Mouse (Mus musculus) kidney, postnatal 0 days (tissue): ENCODE measurements around the gene Rdh14. TPM values are rescaled to one million over a fixed set of nuclear protein-coding genes. Genes with fewer than 3 reads are reported as not detected.
A peak's percentile ranks its signal among the peaks of the same experiment; 100 is the strongest.

ENCODE experiments used
- ATAC-seq: fragments of 200-750 bp; cut with Nextera tagmentation; replicated peaks from 2 replicates; pipeline ENCODE4 v1.8.0; 2017; ENCODE audit warnings: low read depth, moderate number of reproducible peaks, moderate TSS enrichment, moderate library complexity; ENCODE audit not compliant: low FRiP score
- DNase-seq: peaks from one replicate; pipeline ENCODE4 v3.0.0-alpha.2; 2016; ENCODE audit warnings: low spot score
- H3K27ac ChIP-seq: fragments of 300-500 bp; sonication (generic); 2 replicates; pipeline ENCODE4 v1.5.1; 2014; ENCODE audit warnings: mild to moderate bottlenecking
- H3K27me3 ChIP-seq: fragments of 300-500 bp; sonication (generic); 2 replicates; pipeline ENCODE4 v1.6.1; 2014; ENCODE audit warnings: low read length, mixed read lengths; ENCODE audit not compliant: insufficient read depth
- H3K36me3 ChIP-seq: fragments of 300-500 bp; sonication (generic); 2 replicates; pipeline ENCODE4 v1.6.1; 2014; ENCODE audit warnings: low read length, mixed read lengths; ENCODE audit not compliant: insufficient read depth
- H3K4me1 ChIP-seq: fragments of 300-500 bp; sonication (generic); replicated peaks from 2 replicates; pipeline ENCODE4 v1.6.1; 2014; ENCODE audit warnings: antibody characterized with exemption, low read length, mixed read lengths; ENCODE audit not compliant: insufficient read depth
- H3K4me2 ChIP-seq: fragments of 300-500 bp; sonication (generic); 2 replicates; pipeline ENCODE4 v1.6.1; 2014; ENCODE audit warnings: mild to moderate bottlenecking, low read length, moderate library complexity, mixed read lengths
- H3K4me3 ChIP-seq: fragments of 300-500 bp; sonication (generic); replicated peaks from 2 replicates; pipeline ENCODE4 v1.5.1; 2014; ENCODE audit warnings: low read depth, low read length
- H3K9ac ChIP-seq: fragments of 300-500 bp; sonication (generic); 2 replicates; pipeline ENCODE4 v1.6.1; 2014; ENCODE audit warnings: low read depth, low read length
- H3K9me3 ChIP-seq: fragments of 300-500 bp; sonication (generic); replicated peaks from 2 replicates; pipeline ENCODE4 v1.6.1; 2016; ENCODE audit warnings: low read length, inconsistent platforms, mixed read lengths
- CTCF ChIP-seq: IDR thresholded peaks from 2 replicates; pipeline ENCODE4 v1.5.1; 2016; ENCODE audit warnings: antibody characterized with exemption, low read depth, mild to moderate bottlenecking, moderate library complexity
- WGBS: fragments of 180-500 bp; shearing (Covaris S2); extraction: QIAGEN DNeasy Blood & Tissue Kit; methylation state at CpG from one replicate; pipeline ENCODE4 v1.1.7; 2014; 5-methylcytosine and 5-hydroxymethylcytosine counted together
- polyA plus RNA-seq: library from polyadenylated mRNA; unstranded; fragments of >200 nt; fragmentation: Nextera tagmentation; extraction: Ambion mirVana; gene quantifications from 2 replicates; pipeline ENCODE4 v1.2.1, GENCODE M21; 2015

The Rdh14 gene
- polyA plus RNA-seq, 1 experiment from 2014 or later: 61.6 TPM

DNA sequence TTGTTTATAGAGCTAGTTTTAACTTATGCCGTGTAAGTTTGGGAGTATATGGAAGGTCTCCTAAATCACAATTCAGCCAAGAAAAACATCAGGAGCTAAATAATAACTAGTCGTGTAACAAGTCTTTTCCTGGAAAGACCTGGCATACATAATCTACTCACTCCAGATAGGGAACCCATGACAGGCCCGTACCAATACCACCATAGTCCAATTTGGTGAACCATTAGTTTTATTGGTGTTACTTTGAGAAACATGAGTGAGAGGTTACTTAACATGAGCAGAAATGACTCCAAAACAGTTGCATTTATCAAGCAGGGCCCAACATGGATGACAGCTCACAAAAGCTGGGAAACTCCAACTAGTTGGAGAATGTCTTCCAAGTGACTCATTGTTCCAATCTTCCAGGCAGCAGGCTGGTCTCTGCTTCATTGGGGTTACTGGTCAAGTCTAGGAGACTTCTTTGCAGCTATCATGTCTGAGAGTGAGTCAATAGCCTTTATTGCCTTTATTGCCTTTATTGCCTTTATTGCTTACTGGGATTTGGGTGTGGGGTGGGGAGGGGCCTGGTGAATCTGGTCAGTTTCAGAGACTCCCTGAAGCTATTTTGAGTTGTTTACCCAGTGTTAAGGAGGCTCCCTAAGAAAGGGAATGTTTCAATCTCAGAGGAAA lies 20.1 kb downstream of the Rdh14 start:
- no peaks in the 10 kb centered on the region for H3K9me3 ChIP-seq
- H3K4me2 ChIP-seq: no peak overlapping the region
- H3K4me1 ChIP-seq: no peaks in the 10 kb centered on the region
- TF ChIP-seq CTCF: no peak
- H3K36me3 ChIP-seq: no peaks in the 10 kb centered on the region
- H3K27ac ChIP-seq: no peak overlapping the region
- no peak for ATAC-seq
- no peaks in the 10 kb centered on the region for H3K27me3 ChIP-seq
- 69% methylated on average over 3 of the region's 3 CpGs for WGBS
- no peak overlapping the region for H3K4me3 ChIP-seq
- no peak for DNase-seq
- H3K9ac ChIP-seq: no peak overlapping the region

DNA sequence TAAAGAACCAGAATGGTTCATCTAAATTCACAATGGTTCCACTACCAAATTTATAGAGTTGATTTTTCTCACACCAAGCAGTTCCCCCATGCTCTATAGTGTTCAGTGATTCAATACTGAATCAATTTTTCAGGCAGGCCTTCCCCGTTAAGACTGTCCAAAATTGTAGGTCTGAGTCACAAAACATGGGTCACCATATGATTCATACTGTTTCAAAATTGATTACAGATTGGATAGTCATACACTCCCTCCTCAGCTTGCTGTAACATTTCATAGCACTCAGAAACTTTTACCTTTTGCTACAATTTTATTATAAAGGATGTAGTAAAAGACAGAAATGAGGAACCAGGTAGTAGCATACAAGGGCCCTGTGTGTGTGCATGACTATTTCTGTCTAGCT lies 20.9 kb downstream of the Rdh14 start:
- Histone ChIP-seq H3K4me1 (no peaks in the 10 kb centered on the region), H3K4me3 (no peak overlapping the region), H3K27ac (no peak overlapping the region), H3K9ac (no peak overlapping the region), H3K4me2 (no peak overlapping the region), H3K36me3 (no peaks in the 10 kb centered on the region), H3K9me3 (no peaks in the 10 kb centered on the region), H3K27me3 (no peaks in the 10 kb centered on the region)
- no peak for TF ChIP-seq CTCF
- DNase-seq (no peak), ATAC-seq (no peak)
- WGBS: 88% methylated on average over 1 of the region's 1 CpGs

DNA sequence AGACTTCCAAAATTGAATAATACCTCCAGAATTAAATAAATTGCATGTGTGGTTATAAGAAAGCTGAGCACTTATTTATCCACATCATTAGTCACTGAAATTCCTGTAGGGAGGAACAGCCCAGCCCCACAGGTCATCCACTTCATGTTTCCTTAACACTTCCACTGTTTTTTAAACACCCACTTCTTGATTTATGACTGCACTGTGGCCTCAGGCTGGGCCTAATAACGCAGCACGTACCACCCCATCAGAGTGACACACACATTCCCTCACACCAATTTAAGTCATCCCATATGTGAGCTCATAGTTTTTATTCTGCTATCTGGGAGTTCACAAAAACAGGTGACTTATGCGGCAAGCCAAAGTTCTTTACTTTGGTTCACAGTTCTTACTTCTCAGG lies 31.8 kb downstream of the Rdh14 start:
- H3K4me3 ChIP-seq: no peak overlapping the region
- ATAC-seq (no peak), DNase-seq (peak; percentile 40)
- no peak for TF ChIP-seq CTCF
- H3K36me3 ChIP-seq: no peaks in the 10 kb centered on the region
- no peak overlapping the region for H3K4me2 ChIP-seq
- 19% methylated on average over 3 of the region's 3 CpGs for WGBS
- no peaks in the 10 kb centered on the region for H3K9me3 ChIP-seq
- H3K27me3 ChIP-seq: no peaks in the 10 kb centered on the region
- H3K9ac ChIP-seq: no peak overlapping the region
- no peaks in the 10 kb centered on the region for H3K4me1 ChIP-seq
- no peak overlapping the region for H3K27ac ChIP-seq

DNA sequence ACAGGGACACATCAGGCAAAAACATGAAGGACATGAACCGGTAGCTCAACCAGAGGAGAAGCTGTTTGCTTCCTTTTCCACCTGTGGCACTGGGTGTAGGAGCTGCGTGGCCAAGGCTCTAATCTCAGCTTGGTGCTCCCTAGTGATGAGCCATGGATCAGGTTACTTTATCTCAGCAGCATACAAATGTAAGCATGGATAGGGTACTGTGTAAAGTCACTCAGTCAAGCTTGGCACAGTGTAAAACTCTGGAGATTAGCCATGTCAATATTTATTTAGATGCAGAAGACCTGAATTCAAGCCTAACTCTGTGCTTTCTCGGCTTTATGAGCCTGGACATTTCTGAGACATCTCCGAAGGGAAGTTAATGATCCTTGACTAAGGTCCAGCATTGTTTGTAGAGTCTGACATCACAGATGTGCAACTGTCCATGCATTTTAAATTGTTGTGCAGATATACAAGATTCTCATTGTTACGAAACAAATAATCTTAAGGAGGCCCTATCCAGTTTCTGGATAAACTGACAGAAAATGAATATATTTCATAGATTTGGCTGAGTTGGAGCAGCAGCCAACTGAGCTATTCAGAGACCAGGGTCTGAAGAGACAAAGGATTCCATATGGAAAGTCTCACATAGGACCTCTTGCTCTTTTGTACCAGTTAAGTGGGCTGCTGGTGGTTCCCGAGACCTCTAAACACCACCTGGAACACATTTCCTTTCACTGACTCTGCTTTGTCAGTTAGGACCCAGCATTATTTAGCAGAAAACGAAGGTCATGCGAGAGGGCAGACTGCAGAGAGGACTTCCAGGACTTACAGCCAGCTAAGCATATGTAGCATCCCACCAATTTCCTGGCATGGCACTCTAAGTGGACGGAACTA lies 35.7 kb downstream of the Rdh14 start:
- no peaks in the 10 kb centered on the region for H3K9me3 ChIP-seq
- H3K27me3 ChIP-seq: no peaks in the 10 kb centered on the region
- no peak overlapping the region for H3K4me3 ChIP-seq
- no peaks in the 10 kb centered on the region for H3K36me3 ChIP-seq
- no peak overlapping the region for H3K9ac ChIP-seq
- no peak overlapping the region for H3K4me2 ChIP-seq
- DNase-seq (peak; percentile 70), ATAC-seq (peak; percentile 49; the same call in 1 of the 2 replicates)
- no peaks in the 10 kb centered on the region for H3K4me1 ChIP-seq
- TF ChIP-seq CTCF: no peak
- WGBS: 42% methylated on average over 9 of the region's 9 CpGs
- no peak overlapping the region for H3K27ac ChIP-seq

DNA sequence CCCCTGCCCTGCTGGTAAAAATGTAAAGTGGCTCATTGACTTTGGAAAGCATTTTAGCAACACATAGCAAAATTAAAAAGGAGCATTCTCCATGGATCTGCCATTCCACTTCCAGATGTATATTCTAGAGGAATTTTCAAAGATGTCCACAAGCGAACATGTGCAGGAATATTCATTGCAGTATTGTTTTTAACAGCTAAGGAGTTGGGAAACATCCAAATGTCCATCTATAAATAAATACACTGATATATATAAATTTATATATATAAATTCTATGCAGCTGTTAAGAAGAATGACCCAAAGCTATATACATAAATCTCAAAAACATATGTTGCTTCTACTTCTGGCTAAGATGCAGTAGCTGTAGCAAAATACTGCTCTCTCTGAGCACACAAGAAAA lies 40.4 kb downstream of the Rdh14 start:
- no peaks in the 10 kb centered on the region for H3K4me1 ChIP-seq
- 81% methylated on average over 1 of the region's 1 CpGs for WGBS
- H3K9ac ChIP-seq: no peak overlapping the region
- no peak overlapping the region for H3K27ac ChIP-seq
- H3K27me3 ChIP-seq: no peaks in the 10 kb centered on the region
- no peaks in the 10 kb centered on the region for H3K9me3 ChIP-seq
- H3K4me2 ChIP-seq: no peak overlapping the region
- H3K36me3 ChIP-seq: no peaks in the 10 kb centered on the region
- DNase-seq (no peak), ATAC-seq (no peak)
- TF ChIP-seq CTCF: no peak
- no peak overlapping the region for H3K4me3 ChIP-seq

DNA sequence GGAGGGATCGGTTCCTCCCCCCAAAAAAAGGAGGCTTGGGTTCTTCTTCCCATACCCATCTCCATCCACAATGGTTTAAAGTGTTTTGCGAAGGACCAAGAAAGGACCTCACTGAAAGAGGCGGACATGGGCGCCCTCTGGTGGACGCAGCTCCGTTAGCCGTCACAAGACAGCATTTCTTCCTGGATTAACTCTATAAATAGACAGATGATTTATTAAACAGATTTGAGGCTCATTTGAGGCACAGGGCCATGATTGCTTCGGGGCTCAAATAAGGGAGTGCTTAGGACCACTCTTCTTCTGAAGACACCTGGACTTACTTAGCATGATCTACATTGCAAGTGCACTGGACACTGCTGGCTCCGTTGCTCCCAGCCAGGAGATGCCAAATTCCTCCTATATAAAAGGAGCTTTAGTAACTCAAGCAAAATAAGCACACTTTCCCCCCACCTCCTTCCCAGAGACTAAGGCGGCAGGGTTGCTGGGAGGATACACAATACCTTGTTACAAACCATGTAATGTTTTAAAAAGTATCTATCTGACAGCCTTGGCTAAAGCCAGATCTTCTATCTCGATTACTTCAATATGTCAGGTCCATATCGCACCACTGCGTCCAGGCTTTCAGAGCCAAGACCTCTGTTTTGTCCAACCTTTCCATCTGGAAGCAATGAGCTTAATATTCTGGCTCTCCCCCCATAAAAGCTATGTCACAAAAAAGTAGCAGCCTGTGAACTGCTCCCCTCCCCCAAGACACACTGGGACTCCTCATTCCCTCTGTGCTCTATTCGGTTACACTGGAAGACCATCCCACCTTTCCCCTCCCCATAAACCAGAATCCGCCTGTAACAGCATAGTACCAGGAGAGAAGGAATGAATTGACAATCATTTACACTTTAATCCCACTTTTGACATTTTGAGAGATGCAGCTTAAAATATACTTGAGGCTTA lies 47.8 kb downstream of the Rdh14 start:
- Histone ChIP-seq H3K27ac (no peak overlapping the region), H3K9me3 (no peaks in the 10 kb centered on the region)

More for the DNA sequence above, 47.8 kb downstream of the Rdh14 start:
- H3K4me2 ChIP-seq: no peak overlapping the region
- H3K36me3 ChIP-seq: no peaks in the 10 kb centered on the region
- DNase-seq (peak; percentile 89), ATAC-seq (peak; percentile 49; the same call in 1 of the 2 replicates)
- peak; percentile 93 for TF ChIP-seq CTCF
- no peaks in the 10 kb centered on the region for H3K27me3 ChIP-seq
- 23% methylated on average over 15 of the region's 15 CpGs for WGBS
- no peak overlapping the region for H3K9ac ChIP-seq
- H3K4me3 ChIP-seq: no peak overlapping the region
- H3K4me1 ChIP-seq: peaks cover 5% of the 10 kb centered on the region; the same call in 1 of the 2 replicates
